Mouse (Mus musculus) forelimb bud, embryonic 11.5 days (tissue): ENCODE data around the gene Gm21663.
"Not testable (repeated sequence)": the region's sequence is repeated elsewhere in the genome, so short reads cannot be mapped to it uniquely, and the experiment has no call there.

ENCODE experiments used
- DNase-seq: peaks from one replicate; pipeline ENCODE4 v3.0.0-alpha.2; 2012; ENCODE audit warnings: low read depth, low spot score

Gm21663 gene

GRCm38 (mm10) chr5:25942281-25942680 is at the start of gene Gm21663:
TSS of gene Gm21663 (minus strand) at chr5:25942381.
- not testable (repeated sequence) for DNase-seq

- DNase-seq: not testable (repeated sequence)
These were observed 46.4 kb upstream of the Gm21663 start, which contains the start of gene Gm21698 for GRCm38 (mm10) chr5:25988550-25988949. TSS of gene Gm21698 (minus strand) at chr5:25988650.

GRCm38 (mm10) chr5:25972563-25972962 is 30.4 kb upstream of the Gm21663 start, which contains the start of gene Gm21680:
TSS of gene Gm21680 (minus strand) at chr5:25972663.
- not testable (repeated sequence) for DNase-seq

GRCm38 (mm10) chr5:25957050-25957449 is 14.9 kb upstream of the Gm21663 start:
- DNase-seq: not testable (repeated sequence)

GRCm38 (mm10) chr5:25956611-25957010 is 14.4 kb upstream of the Gm21663 start:
- not testable (repeated sequence) for DNase-seq

- DNase-seq: not testable (repeated sequence)
These were observed 12.1 kb upstream of the Gm21663 start, which contains the start of gene Gm21671 for GRCm38 (mm10) chr5:25954317-25954716. TSS of gene Gm21671 (minus strand) at chr5:25954417.

GRCm38 (mm10) chr5:25945391-25945790 is 3.2 kb upstream of the Gm21663 start:
- not testable (repeated sequence) for DNase-seq

- DNase-seq: no peak
These were observed 50.9 kb downstream of the Gm21663 start for GRCm38 (mm10) chr5:25891321-25891720.

- no peak for DNase-seq
These were observed 52.3 kb downstream of the Gm21663 start for GRCm38 (mm10) chr5:25889746-25890382.

GRCm38 (mm10) chr5:25886708-25887107 is 55.5 kb downstream of the Gm21663 start:
- no peak for DNase-seq
